9 mouse cellular contexts compared by ENCODE assay signal in the genomic region with DNA sequence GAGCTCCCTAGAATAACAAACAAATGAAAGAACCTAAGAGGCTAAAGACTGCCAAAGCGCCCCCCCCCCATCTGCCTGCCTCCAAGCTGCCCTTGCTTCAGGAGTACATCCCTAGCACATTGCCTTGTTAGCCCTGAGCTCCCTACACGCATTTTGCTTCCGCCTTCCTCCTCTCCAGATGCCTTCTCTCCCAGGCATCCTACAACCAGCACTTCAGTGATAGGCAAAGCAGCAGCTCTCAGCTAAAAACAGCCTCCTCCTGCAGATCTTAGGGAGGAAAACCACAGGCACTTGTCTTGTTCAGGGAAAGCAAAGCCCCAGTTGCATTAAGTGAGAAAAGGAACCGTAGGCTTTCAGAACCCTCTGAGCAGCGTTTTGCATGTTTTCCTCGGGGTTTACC. TPM values are rescaled to one million over a fixed set of nuclear protein-coding genes. Genes with fewer than 3 reads are reported as not detected.
DNase-seq lines count a peak whose midpoint lies in the region; ATAC-seq and TF ChIP-seq lines count a peak whose summit lies in the region.
"Had no signal": no experiment of that assay in that cellular context is flagged by ENCODE, and none has a peak within 500 bp of the region (broad histone marks: within the 10 kb centered on the region; RNA-seq: fewer than 3 reads in every experiment).

No protein-coding gene starts in this region.

- H3K4me3 ChIP-seq in embryonic facial prominence, embryonic 12.5 days = no peak overlapping the region
- no peak overlapping the region for H3K4me3 ChIP-seq in embryonic facial prominence, embryonic 10.5 days
- no peak overlapping the region for H3K4me3 ChIP-seq in cerebellum, adult 2 months (replicated peaks; ENCODE audit: insufficient read depth, low read depth, low read length)
- peak overlapping the region; percentile 48 for H3K4me3 ChIP-seq in heart, embryonic 15.5 days
- no peak overlapping the region for H3K4me3 ChIP-seq in midbrain, embryonic 15.5 days

- no peaks in the 10 kb centered on the region for H3K36me3 ChIP-seq in embryonic facial prominence, embryonic 12.5 days
- H3K36me3 ChIP-seq in embryonic facial prominence, embryonic 10.5 days (replicated peaks) = no peaks in the 10 kb centered on the region
- no peaks in the 10 kb centered on the region for H3K36me3 ChIP-seq in heart, embryonic 15.5 days
- H3K36me3 ChIP-seq in midbrain, embryonic 15.5 days (replicated peaks) = no peaks in the 10 kb centered on the region

- no peaks in the 10 kb centered on the region for H3K4me1 ChIP-seq in embryonic facial prominence, embryonic 12.5 days
- H3K4me1 ChIP-seq in embryonic facial prominence, embryonic 10.5 days = peaks cover 8% of the 10 kb centered on the region
- peaks cover 10% of the 10 kb centered on the region for H3K4me1 ChIP-seq in cerebellum, adult 2 months (ENCODE audit: control insufficient read depth, insufficient read depth, low read length)
- peaks cover 10% of the 10 kb centered on the region; the same call in 1 of the 2 replicates for H3K4me1 ChIP-seq in heart, embryonic 15.5 days (replicated peaks)
- H3K4me1 ChIP-seq in midbrain, embryonic 15.5 days = peaks cover 20% of the 10 kb centered on the region

- no peaks in the 10 kb centered on the region for H3K27me3 ChIP-seq in embryonic facial prominence, embryonic 12.5 days
- H3K27me3 ChIP-seq in embryonic facial prominence, embryonic 10.5 days (replicated peaks; ENCODE audit: low read depth, poor library complexity, severe bottlenecking) = no peaks in the 10 kb centered on the region
- H3K27me3 ChIP-seq in cerebellum, adult 2 months (ENCODE audit: control insufficient read depth, insufficient read depth, low read length) = no peaks in the 10 kb centered on the region
- H3K27me3 ChIP-seq in heart, embryonic 15.5 days = no peaks in the 10 kb centered on the region
- H3K27me3 ChIP-seq in midbrain, embryonic 15.5 days (replicated peaks) = no peaks in the 10 kb centered on the region

- DNase-seq in embryonic facial prominence, embryonic 10.5 days (ENCODE audit: low spot score) = no peak
- DNase-seq in cerebellum, adult 2 months = peak; percentile 54 to 67
- peak; percentile 49 to 51 for DNase-seq in layer of hippocampus, postnatal 14 days (ENCODE audit: low spot score in 2 of 2)
- no peak for DNase-seq in spleen, adult 18-20 months
- DNase-seq in urinary bladder, postnatal 25 days (ENCODE audit: low spot score) = no peak

- TF ChIP-seq CTCF in cerebellum, adult 2 months (IDR thresholded peaks at IDR 0.05; ENCODE audit: borderline replicate concordance, insufficient read depth, low read depth, low read length) = no peak

- WGBS in embryonic facial prominence, embryonic 12.5 days = 27% methylated on average over 6 of the region's 6 CpGs
- 35% methylated on average over 6 of the region's 6 CpGs for WGBS in embryonic facial prominence, embryonic 10.5 days
- WGBS in cerebellum, adult 2 months = 20% methylated on average over 6 of the region's 6 CpGs
- WGBS in heart, embryonic 15.5 days = 17% methylated on average over 6 of the region's 6 CpGs
- 28% methylated on average over 6 of the region's 6 CpGs for WGBS in midbrain, embryonic 15.5 days

- H3K9me3 ChIP-seq in embryonic facial prominence, embryonic 12.5 days = no peaks in the 10 kb centered on the region
- H3K9me3 ChIP-seq in embryonic facial prominence, embryonic 10.5 days = no peaks in the 10 kb centered on the region
- H3K9me3 ChIP-seq in heart, embryonic 15.5 days (replicated peaks) = no peaks in the 10 kb centered on the region
- H3K9me3 ChIP-seq in midbrain, embryonic 15.5 days = no peaks in the 10 kb centered on the region

- ATAC-seq in embryonic facial prominence, embryonic 12.5 days (ENCODE audit: insufficient number of reproducible peaks, insufficient read depth, low FRiP score, low TSS enrichment) = no peak
- ATAC-seq in heart, embryonic 15.5 days (replicated peaks; ENCODE audit: insufficient number of reproducible peaks, insufficient read depth, low FRiP score, low read depth) = no peak
- ATAC-seq in midbrain, embryonic 15.5 days (replicated peaks) = peak; percentile 77

- no peak for TF ChIP-seq POLR2A in cerebellum, adult 2 months (IDR thresholded peaks at IDR 0.05; ENCODE audit: borderline replicate concordance, insufficient read depth, low read length)

- H3K27ac ChIP-seq in embryonic facial prominence, embryonic 12.5 days = no peak overlapping the region
- H3K27ac ChIP-seq in embryonic facial prominence, embryonic 10.5 days (replicated peaks) = no peak overlapping the region
- H3K27ac ChIP-seq in cerebellum, adult 2 months (ENCODE audit: insufficient read depth, low read length) = peak overlapping the region; percentile 91
- no peak overlapping the region for H3K27ac ChIP-seq in heart, embryonic 15.5 days
- peak overlapping the region; percentile 79 for H3K27ac ChIP-seq in midbrain, embryonic 15.5 days
- H3K27ac ChIP-seq: macrophage had no signal

- H3K4me2 ChIP-seq in embryonic facial prominence, embryonic 12.5 days (replicated peaks) = peak overlapping the region; percentile 42; the same call in 1 of the 2 replicates
- peak overlapping the region; percentile 64 for H3K4me2 ChIP-seq in heart, embryonic 15.5 days
- peak overlapping the region; percentile 50 for H3K4me2 ChIP-seq in midbrain, embryonic 15.5 days

- H3K9ac ChIP-seq in embryonic facial prominence, embryonic 12.5 days = no peak overlapping the region
- no peak overlapping the region for H3K9ac ChIP-seq in heart, embryonic 15.5 days
- peak overlapping the region; percentile 31 for H3K9ac ChIP-seq in midbrain, embryonic 15.5 days

RNA-seq across cellular contexts. Expression of a gene that starts 45.4 kb away (rescaled TPM):
- polyA plus RNA-seq in embryonic facial prominence, embryonic 12.5 days (2016; fragmentation: Nextera tagmentation; extraction: Ambion mirVana) = 11.8 and 14.5 TPM in 2 replicates
- 4.6 and 5.7 TPM in 2 replicates for polyA plus RNA-seq in embryonic facial prominence, embryonic 10.5 days (2016; fragmentation: Nextera tagmentation; extraction: Ambion mirVana)
- polyA plus RNA-seq in cerebellum, adult 2 months (2012; rRNA removed) = 6.5 and 8.5 TPM in 2 replicates
- polyA plus RNA-seq in heart, embryonic 15.5 days (2015; fragmentation: Nextera tagmentation; extraction: Ambion mirVana) = 182 and 194 TPM in 2 replicates
- 1 to 10 TPM; 6.3 to 8.1 TPM for total RNA-seq in layer of hippocampus, postnatal 14 days (2021)
- 6.4 and 7.5 TPM in 2 replicates for polyA plus RNA-seq in midbrain, embryonic 15.5 days (2015; fragmentation: Nextera tagmentation; extraction: Ambion mirVana)

Comparison
In these comparisons a context has a peak if more than half of its experiments do, and no peak if none do; other contexts are left out.
1. H3K27ac ChIP-seq: peak in cerebellum, adult 2 months (single experiment) and midbrain, embryonic 15.5 days (single experiment); none in embryonic facial prominence, embryonic 12.5 days (single experiment), embryonic facial prominence, embryonic 10.5 days (single experiment) and heart, embryonic 15.5 days (single experiment).
2. DNase-seq: peak in cerebellum, adult 2 months (2 of 2) and layer of hippocampus, postnatal 14 days (2 of 2); none in embryonic facial prominence, embryonic 10.5 days (single experiment), spleen, adult 18-20 months (0 of 2) and urinary bladder, postnatal 25 days (single experiment).
3. RNA of a gene that starts 45.4 kb away (polyA plus RNA-seq): 182 to 194 TPM in heart, embryonic 15.5 days; 11.8 to 14.5 TPM in embryonic facial prominence, embryonic 12.5 days, 6.5 to 8.5 TPM in cerebellum, adult 2 months, 6.4 to 7.5 TPM in midbrain, embryonic 15.5 days and 4.6 to 5.7 TPM in embryonic facial prominence, embryonic 10.5 days; every median in the first group is over 10 times any median in the second.
4. Peak in every context shown above with its lines, with median percentiles within 50 percentile points of each other: H3K4me2 ChIP-seq.